Mouse (Mus musculus) granulocyte monocyte progenitor cell, adult 5-6 weeks (primary cell): ENCODE results near the gene Rgl2. TPM values are rescaled to one million over a fixed set of nuclear protein-coding genes. Genes with fewer than 3 reads are reported as not detected.
"Not testable (repeated sequence)": the region's sequence is repeated elsewhere in the genome, so short reads cannot be mapped to it uniquely, and the experiment has no call there.

Source experiments
- ATAC-seq: replicated peaks from 2 replicates; pipeline ENCODE4 v1.8.0; 2016; ENCODE audit warnings: mild to moderate bottlenecking, moderate TSS enrichment, inconsistent platforms; ENCODE audit not compliant: poor library complexity, severe bottlenecking
- total RNA-seq, 2 experiments: library from RNA; stranded (forward) in 1 of 2; stranded (reverse) in 1 of 2; fragments of 200-712, 200-1000 nt in 1 of 2; fragments of >200 nt in 1 of 2; fragmentation: Nextera tagmentation in 1 of 2; gene quantifications; 2 replicates each; pipeline ENCODE4 v1.2.3; 2014 to 2017

The Rgl2 gene
- 44.6 and 78.3 TPM in 2 replicates for total RNA-seq (2014; fragmentation: Nextera tagmentation)
- total RNA-seq (2017) = 35.5 and 35.8 TPM in 2 replicates

DNA sequence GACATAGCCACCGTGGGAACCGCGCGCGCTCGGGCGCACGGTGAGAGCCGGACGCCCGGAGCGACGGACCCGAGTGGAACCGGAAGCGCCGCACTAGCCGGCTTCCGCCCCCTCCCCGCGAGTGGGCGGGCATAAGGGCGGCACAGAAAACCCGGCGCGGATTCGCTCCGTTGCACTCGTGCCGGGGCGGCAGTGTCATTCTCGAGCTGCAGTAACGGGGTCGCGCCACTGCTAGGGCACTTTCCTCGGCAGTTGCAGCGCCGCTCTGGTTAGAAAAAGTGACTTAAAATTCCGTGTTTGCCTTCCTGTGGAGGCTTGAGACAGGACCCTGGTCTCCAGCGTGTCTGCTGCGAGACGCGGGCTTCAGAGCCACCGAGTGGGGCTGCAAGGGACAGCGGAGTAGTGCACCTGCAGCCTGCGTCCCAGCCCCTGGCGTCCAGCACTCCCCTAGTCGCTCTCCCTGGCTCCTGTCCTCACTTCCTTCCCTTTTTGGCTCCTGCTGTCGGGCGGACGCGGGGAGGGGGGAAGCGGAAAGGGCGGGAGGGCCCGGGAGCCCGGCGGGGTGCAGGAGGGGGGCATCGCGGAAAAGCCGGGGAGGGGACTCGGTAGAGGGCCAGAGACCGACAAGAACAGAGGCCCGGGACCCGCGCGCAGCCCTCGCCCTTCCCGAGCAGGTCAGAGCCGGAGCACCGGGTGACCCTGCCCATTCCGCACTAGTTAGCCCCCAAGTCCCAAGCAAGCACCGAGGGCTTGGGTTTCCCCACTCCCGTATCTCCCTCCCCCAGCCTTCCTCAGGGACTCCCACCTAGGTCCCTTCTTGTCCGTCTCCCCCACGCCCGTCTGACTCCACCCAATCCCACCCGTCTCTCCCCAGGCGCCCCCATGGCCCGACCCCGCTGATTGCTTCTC is at the start of gene Rgl2:
Gene Rgl2 (plus strand): TSS at position 173 of the 909 bp plus-strand sequence.
- ATAC-seq = peak; percentile 77

- ATAC-seq = not testable (repeated sequence)
Measured at GRCm38 (mm10) chr17:33884320-33884719, 45.0 kb upstream of the Rgl2 start.

DNA sequence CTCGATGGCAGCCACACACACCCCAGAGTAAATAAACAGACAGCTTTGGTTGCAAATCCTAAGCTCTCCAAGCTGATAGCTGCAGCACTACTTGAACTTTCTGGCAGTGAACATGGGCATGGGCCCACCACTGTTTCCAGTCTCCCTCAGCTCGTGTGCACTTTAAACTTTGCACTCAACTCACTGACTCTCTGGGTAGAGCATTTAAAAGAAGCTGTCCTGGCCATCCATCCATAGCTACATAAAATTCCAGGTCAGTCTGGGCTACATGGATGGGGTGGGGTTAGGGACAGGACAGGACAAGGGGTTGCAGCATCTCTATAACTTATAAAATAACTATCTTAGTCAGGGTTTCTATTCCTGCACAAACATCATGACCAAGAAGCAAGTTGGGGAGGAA is 41.5 kb upstream of the Rgl2 start:
- ATAC-seq = not testable (repeated sequence)

DNA sequence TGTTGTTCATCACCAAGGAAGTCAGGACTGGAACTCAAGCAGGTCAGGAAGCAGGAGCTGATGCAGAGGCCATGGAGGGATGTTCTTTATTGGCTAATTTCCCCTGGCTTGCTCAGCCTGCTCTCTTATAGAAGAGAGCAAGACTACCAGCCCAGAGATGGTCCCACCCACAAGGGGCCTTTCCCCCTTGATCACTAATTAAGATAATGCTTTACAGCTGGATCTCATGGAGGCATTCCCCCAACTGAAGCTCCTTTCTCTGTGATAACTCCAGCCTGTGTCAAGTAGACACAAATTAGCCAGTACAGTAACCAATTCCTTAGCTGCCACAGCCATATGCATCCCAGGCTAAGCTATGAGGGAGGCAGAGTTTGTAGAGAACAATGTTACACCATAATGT is 41.1 kb upstream of the Rgl2 start:
- ATAC-seq = not testable (repeated sequence)

DNA sequence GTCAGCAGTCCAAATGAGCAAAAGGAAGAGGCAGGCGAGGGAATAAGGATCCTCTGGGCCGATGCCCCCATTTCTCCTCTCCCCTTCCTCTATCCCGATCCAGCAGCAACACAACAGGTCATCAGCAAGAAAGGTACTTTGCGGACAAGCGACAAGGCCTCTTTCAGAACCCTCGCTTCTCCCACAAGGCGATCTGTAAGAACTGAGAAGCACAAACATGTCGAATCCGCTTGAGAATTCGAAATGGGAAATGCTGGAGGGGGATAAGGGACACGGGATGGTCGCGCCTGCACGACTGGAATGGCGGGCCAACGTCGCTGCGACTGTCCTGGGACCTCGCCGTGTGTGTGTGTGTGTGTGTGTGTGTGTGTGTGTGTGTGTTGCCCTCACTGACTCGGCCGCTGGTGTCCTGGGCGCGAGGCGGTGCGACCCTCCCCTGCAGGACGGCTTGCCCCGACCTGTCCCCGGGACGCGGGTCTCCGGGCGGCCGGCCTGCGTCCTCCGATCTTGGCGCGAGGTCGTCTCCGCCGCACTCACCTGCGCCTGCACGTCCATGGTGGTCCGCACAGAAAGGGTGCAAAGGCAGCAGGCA is 39.3 kb upstream of the Rgl2 start:
- not testable (repeated sequence) for ATAC-seq

DNA sequence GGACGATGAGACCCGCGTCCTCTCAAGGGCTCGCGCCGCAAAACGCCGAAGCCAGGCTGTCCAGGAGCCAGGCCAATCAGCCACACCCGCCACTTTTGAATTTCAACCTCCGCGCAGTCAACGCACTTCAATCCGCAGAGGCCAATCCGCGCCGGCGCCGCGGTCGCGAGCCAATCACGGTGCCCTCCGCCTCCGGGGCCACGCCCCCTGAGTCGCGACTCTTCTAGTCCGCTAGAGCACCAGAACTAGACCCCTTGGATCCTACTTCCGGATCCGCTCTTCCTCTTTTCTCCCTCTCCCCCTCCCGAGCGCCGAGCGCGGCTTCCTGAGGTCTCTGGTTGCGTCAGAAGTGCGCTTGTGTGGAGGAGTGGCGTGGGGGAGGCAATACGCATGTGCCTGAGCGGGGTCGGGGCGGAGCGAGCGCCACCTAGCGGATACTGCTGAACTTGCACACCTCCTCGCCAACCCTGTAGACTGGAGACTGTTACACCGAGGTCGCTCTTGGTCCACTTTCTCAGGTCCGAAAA is 38.7 kb upstream of the Rgl2 start, which contains the start of gene Kifc1:
Gene Kifc1 (minus strand): TSS at position 129 of the 527 bp plus-strand sequence.
- peak; percentile 99 for ATAC-seq

DNA sequence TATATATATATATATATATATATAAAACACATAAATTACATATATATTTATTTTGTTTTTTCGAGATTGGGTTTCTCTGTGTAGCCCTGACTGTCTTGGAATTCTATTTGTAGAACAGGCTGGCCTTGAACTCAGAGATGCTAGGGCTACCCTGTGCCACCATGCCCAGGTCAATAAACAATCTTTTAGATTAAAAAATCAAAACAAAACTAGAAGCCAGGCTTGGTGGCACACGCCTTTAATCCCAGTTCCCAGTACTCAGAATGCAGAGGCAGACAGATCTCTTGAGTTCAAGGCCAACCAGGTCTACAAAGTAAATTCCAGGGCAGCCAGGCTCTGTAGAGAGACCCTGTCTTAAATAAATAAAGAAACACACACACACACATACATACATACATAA is 38.0 kb upstream of the Rgl2 start:
- ATAC-seq = no peak

GRCm38 (mm10) chr17:33891892-33892291 is 37.5 kb upstream of the Rgl2 start:
- not testable (repeated sequence) for ATAC-seq

- ATAC-seq = no peak
Measured at GRCm38 (mm10) chr17:33892429-33892828, 36.9 kb upstream of the Rgl2 start.

DNA sequence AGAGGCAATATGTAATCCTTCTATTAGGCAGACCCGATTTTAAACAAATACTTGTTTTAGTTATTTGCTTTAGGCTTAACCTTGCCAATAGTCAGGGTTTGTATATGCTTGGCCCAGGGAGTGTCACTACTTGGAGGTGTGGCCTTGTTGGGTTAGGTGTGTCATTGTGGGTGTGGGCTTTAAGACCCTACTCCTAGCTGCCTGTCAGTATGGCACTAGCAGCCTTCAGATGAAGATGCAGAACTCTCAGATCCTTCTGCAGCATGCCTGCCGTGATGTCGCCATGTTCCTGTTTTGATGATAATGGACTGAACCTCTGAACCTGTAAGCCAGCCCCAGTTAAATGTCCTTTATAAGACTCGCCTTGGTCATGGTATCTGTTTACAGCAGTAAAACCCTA is 36.3 kb upstream of the Rgl2 start:
- ATAC-seq = not testable (repeated sequence)

GRCm38 (mm10) chr17:33897114-33897794 is 32.1 kb upstream of the Rgl2 start:
- ATAC-seq = peak; percentile 61

DNA sequence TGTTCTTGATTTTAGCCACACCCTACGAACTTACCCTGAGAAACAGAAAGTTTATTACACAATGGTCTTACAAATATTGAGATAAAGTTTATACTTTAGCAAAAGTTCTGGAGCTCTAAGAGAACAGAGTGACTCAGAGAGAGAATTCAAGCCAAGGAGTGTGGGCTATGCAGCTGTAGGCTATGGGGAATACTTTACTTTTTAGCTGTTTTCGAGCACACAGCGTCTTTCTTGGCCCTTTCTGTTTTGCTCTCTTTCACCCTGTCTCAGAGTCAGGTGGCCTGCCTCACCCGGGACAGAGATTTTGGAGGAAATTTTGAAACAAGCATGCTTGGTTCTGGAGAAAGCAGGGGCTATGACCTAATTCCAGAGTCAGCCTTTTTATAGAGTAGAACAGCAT is 31.1 kb upstream of the Rgl2 start:
- ATAC-seq = not testable (repeated sequence)

GRCm38 (mm10) chr17:33899642-33900041 is 29.7 kb upstream of the Rgl2 start:
- ATAC-seq = no peak

GRCm38 (mm10) chr17:33900281-33900988 is 28.9 kb upstream of the Rgl2 start:
- ATAC-seq = no peak

DNA sequence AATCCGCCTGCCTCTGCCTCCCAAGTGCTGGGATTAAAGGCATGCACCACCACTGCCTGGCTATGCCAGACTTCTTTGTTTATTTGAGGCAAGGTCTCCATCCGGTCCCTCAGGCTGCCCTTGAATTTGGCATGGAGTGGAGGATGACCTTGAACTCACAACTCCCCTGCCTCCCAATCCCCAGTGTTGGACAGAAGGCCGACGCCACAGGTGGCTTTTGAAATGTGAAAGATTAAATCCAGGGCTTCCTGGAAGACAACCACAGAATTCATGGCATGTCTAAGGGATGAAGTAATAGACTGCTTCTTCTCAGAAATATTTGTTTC is 28.4 kb upstream of the Rgl2 start:
- ATAC-seq = no peak

- ATAC-seq = no peak
Measured at GRCm38 (mm10) chr17:33901653-33902052, 27.7 kb upstream of the Rgl2 start.

DNA sequence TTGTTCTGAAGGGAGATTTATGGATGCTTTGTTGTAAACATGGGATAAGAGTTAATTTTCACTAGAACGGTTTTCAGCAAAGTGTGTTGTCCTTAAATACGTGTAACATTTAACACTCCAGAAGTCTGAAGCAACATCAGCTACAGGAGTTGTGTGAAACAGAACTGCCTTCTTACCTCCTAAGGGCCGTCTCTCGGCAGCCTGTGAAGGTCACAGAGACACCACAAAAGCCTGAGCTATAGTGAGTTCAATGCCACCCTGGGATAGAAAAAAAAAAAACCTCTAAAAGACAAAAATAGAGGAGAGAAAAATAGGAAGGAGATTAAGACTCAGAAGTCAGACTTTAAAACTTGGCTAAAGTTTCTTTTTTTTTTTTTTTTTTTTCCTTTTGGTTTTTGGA is 27.3 kb upstream of the Rgl2 start:
- no peak for ATAC-seq

DNA sequence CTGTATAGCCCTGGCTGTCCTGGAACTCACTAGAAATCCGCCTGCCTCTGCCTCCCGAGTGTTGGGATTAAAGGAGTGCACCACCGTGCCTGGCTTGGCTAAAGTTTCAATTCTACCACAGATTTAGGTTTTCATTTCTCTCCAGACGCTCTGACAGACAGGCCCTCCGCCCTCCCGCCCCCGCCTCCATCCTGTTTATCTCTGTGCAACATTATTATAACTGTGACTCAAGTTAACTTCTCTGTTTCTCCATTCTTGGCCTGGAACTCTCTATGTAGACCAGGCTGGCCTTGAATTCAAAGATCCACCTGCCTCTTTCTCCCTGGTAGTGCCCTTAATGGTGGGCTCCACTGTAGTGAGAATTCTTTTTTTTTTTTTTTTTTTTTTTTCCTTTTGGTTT is 26.9 kb upstream of the Rgl2 start:
- peak; percentile 55 for ATAC-seq

GRCm38 (mm10) chr17:33903911-33904651 is 25.3 kb upstream of the Rgl2 start:
- not testable (repeated sequence) for ATAC-seq
